Mouse (Mus musculus): Measurements from ENCODE around the gene Cyp2c69. TPM values are rescaled to one million over a fixed set of nuclear protein-coding genes. Genes with fewer than 3 reads are reported as not detected.

The Cyp2c69 gene
- polyA plus RNA-seq, 1 experiment from 2014 or later = not detected

Other genes starting within 250 kb of the Cyp2c69 start
- gene Cyp2c67, start 237.7 kb downstream of the Cyp2c69 start, polyA plus RNA-seq (2015; fragmentation: Nextera tagmentation; extraction: Ambion mirVana) = not detected in 2 replicates
- not detected in 2 replicates for gene Cyp2c68, start 145.7 kb downstream of the Cyp2c69 start, polyA plus RNA-seq (2015; fragmentation: Nextera tagmentation; extraction: Ambion mirVana)
- gene Cyp2c40, start 74.0 kb downstream of the Cyp2c69 start, polyA plus RNA-seq (2015; fragmentation: Nextera tagmentation; extraction: Ambion mirVana) = not detected in 2 replicates
- not detected in 2 replicates for gene Cyp2c37, start 105.6 kb upstream of the Cyp2c69 start, polyA plus RNA-seq (2015; fragmentation: Nextera tagmentation; extraction: Ambion mirVana)
- gene Cyp2c54, start 187.0 kb upstream of the Cyp2c69 start, polyA plus RNA-seq (2015; fragmentation: Nextera tagmentation; extraction: Ambion mirVana) = not detected in 2 replicates
- gene Cyp2c50, start 202.9 kb upstream of the Cyp2c69 start, polyA plus RNA-seq (2015; fragmentation: Nextera tagmentation; extraction: Ambion mirVana) = not detected in 2 replicates

All from forebrain, embryonic 16.5 days (tissue).